Mouse (Mus musculus) heart, adult 18-20 months (tissue): ENCODE measurements at regions not wholly inside any gene's neighbourhood (a gene's known extent, or its start where the extent isn't known, plus 50 kb on each side); places are given as distances from the start of the nearest gene placed in this dataset.

Source experiments
- DNase-seq, 2 experiments: peaks; one replicate each; pipeline ENCODE4 v3.0.0; 2021 to 2022; ENCODE audit warnings: mixed read lengths in 1 of 2

- no peak for DNase-seq
These were observed 205.5 kb upstream of the Rasgrp1 start for GRCm38 (mm10) chr2:117548273-117548672.

GRCm38 (mm10) chr2:117556301-117556700 lies 213.5 kb upstream of the Rasgrp1 start:
- DNase-seq = no peak

- DNase-seq = peak; percentile 1 to 7
These were observed 228.2 kb upstream of the Rasgrp1 start for GRCm38 (mm10) chr2:117570987-117571386.

- peak; percentile 10 to 24 for DNase-seq
These were observed 244.6 kb upstream of the Rasgrp1 start for GRCm38 (mm10) chr2:117587381-117587780.

- DNase-seq = no peak
These were observed 252.2 kb upstream of the Rasgrp1 start for GRCm38 (mm10) chr2:117595028-117595427.

GRCm38 (mm10) chr2:117597573-117597972 lies 254.8 kb upstream of the Rasgrp1 start:
- DNase-seq = no peak

GRCm38 (mm10) chr2:117614772-117615171 lies 272.0 kb upstream of the Rasgrp1 start:
- DNase-seq = no peak

- no peak for DNase-seq
These were observed 275.3 kb upstream of the Rasgrp1 start for GRCm38 (mm10) chr2:117618063-117618462.

- peak in 1 of 2 experiments; percentile 15 for DNase-seq
These were observed 281.2 kb upstream of the Rasgrp1 start for GRCm38 (mm10) chr2:117623955-117624354.

- no peak for DNase-seq
These were observed 292.1 kb upstream of the Rasgrp1 start for GRCm38 (mm10) chr2:117634906-117635305.

GRCm38 (mm10) chr2:117637397-117637796 lies 294.6 kb upstream of the Rasgrp1 start:
- no peak for DNase-seq

- DNase-seq = no peak
These were observed 309.3 kb upstream of the Rasgrp1 start for GRCm38 (mm10) chr2:117652101-117652500.

- DNase-seq = no peak
These were observed 309.8 kb upstream of the Rasgrp1 start for GRCm38 (mm10) chr2:117652647-117653046.

- no peak for DNase-seq
These were observed 313.9 kb upstream of the Rasgrp1 start for GRCm38 (mm10) chr2:117656546-117657175.

GRCm38 (mm10) chr2:117660217-117660924 lies 317.6 kb upstream of the Rasgrp1 start:
- no peak for DNase-seq

- DNase-seq = no peak
These were observed 319.9 kb upstream of the Rasgrp1 start for GRCm38 (mm10) chr2:117662653-117663052.

- no peak for DNase-seq
These were observed 323.7 kb upstream of the Rasgrp1 start for GRCm38 (mm10) chr2:117666528-117666927.

GRCm38 (mm10) chr2:117668137-117668536 lies 325.3 kb upstream of the Rasgrp1 start:
- peak; percentile 51 to 66 for DNase-seq

- DNase-seq = no peak
These were observed 332.1 kb upstream of the Rasgrp1 start for GRCm38 (mm10) chr2:117674877-117675276.

- no peak for DNase-seq
These were observed 335.8 kb upstream of the Rasgrp1 start for GRCm38 (mm10) chr2:117678650-117679049.

GRCm38 (mm10) chr2:117685836-117686453 lies 343.1 kb upstream of the Rasgrp1 start:
- no peak for DNase-seq

- DNase-seq = peak; percentile 57 to 69
These were observed 350.7 kb upstream of the Rasgrp1 start for GRCm38 (mm10) chr2:117693537-117693936.

- peak; percentile 9 to 15 for DNase-seq
These were observed 367.5 kb upstream of the Rasgrp1 start for GRCm38 (mm10) chr2:117710173-117710813.
